Mouse (Mus musculus): ENCODE measurements around the gene Olfr1395. TPM values are rescaled to one million over a fixed set of nuclear protein-coding genes. Genes with fewer than 3 reads are reported as not detected.
A peak's percentile ranks its signal among the peaks of the same experiment; 100 is the strongest.

The Olfr1395 gene
- total RNA-seq (2022), result not detected

GRCm38 (mm10) chr11:49141974-49142373 is at the start of gene Olfr1395:
TSS of gene Olfr1395 (plus strand) at chr11:49142274.
- no peak for DNase-seq (ENCODE audit: low spot score in 2 of 2)

DNA sequence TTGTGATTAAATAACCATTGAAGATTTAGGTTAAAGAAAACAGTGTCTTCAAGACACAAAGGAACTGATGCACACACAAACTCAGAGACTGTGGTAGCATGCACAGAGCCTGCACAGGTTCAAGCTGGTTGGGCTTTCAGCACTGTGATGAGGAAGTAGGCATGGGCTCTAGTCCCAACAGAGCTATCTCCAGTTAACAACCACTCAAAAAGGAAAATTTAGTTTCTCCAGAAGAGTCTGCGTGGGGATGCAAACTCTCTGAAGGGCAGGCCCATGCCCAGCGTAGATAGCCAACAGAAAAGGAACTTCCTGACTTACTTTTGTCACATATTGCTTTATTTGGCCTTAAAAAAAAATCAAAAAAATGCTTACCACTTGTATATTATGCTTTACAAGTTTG is 49.3 kb upstream of the Olfr1395 start:
- DNase-seq (ENCODE audit: low spot score in 2 of 2), result no peak

DNA sequence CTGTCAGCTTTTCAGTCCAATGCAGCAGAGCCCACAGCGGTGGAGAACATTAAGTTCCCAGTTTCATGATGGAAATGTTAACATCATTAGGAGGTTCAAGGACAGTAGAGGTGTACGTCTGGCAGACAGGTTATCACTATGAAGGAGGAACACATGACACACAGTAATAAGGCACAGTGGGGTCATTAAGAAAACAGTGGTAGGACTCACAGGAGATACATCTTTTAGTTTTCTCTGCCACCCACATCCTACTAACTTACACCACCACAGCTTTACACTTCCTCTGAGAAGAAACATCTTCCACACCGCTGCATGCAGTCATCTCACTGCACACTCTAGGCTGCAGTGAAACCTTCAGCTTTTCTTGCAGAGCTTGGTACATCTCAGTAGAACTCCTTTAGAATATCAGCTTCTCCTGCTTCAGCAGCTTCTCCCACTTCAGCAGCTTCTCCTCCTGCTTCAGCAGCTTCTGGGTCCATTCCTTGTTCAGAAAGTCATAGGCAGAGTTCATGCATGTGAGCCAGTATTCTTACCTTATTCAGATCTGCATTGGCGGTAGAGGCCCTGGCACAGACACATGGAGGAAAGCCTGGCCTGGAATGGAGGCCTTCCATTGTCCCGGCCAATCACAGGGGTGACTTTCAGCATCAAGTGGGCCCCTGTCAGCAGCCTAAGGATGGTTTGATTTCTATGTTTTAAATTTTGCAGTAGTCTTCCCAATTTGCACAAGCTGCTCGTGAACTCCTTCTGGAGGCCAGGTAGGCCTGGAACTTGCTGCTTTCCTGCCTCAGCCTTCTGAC is 48.0 kb upstream of the Olfr1395 start:
- no peak for DNase-seq (ENCODE audit: low spot score in 2 of 2)

GRCm38 (mm10) chr11:49095367-49095766 is 46.7 kb upstream of the Olfr1395 start:
- DNase-seq (ENCODE audit: low spot score in 2 of 2), result no peak

GRCm38 (mm10) chr11:49100409-49100808 is 41.7 kb upstream of the Olfr1395 start:
- DNase-seq (ENCODE audit: low spot score in 2 of 2), result no peak

GRCm38 (mm10) chr11:49101500-49101899 is 40.6 kb upstream of the Olfr1395 start:
- DNase-seq (ENCODE audit: low spot score in 2 of 2), result no peak

DNA sequence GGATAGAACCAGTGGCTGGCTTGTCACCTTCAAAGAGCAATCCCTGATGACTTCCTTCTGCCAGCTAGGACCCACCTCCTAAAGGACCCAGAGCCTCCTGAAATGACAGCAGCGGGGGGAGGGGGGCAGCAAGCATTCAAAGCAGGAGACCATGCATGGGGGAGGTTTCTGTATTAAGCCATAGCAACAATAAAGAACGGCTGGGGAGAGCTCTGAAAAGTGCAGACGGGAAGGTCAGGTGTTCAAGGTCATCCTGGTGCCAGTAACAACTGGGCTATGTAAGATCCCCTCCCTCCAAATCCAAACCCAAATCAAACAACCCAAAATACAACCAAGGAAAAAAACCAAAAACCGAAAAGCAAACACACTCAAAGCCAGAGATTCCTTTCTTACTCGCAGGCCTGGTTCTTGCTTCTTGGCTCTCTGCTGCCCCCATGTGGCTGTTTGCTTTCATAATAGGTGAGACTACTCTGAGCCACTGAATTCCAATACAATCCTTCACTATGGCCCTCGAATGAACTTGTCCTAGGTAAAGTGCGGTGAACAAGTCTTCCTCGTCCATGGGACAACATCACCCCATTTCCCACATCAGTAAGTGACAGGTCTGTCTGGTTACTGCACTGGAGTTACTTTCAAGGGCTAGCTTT is 38.9 kb upstream of the Olfr1395 start:
- DNase-seq (ENCODE audit: low spot score in 2 of 2), result peak; percentile 64 to 71

GRCm38 (mm10) chr11:49105752-49106151 is 36.3 kb upstream of the Olfr1395 start:
- DNase-seq (ENCODE audit: low spot score in 2 of 2), result no peak

GRCm38 (mm10) chr11:49107650-49108537 is 34.2 kb upstream of the Olfr1395 start:
- DNase-seq (ENCODE audit: low spot score in 2 of 2), result no peak

- no peak for DNase-seq (ENCODE audit: low spot score in 2 of 2)
These were observed 33.2 kb upstream of the Olfr1395 start for GRCm38 (mm10) chr11:49108833-49109232.

DNA sequence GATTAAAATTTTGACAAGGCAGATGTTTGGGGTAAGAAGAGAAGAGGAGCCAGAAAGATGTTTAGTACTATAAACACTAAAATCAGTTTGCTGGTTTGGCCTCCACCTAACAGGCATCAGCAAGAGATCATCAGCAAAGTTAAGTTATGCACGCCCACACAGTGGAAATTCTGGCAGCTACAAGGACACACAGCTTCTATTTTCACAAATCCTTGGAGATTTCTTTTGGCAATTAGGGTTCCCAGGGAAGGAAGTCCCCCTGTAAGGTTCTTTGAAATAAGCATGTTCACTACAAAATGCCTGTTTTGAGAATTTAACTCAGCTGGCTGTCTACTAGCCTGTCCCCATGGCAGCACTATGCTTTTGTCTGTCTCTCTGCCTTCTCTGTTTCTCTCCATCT is 31.1 kb upstream of the Olfr1395 start:
- DNase-seq (ENCODE audit: low spot score in 2 of 2), result no peak

DNA sequence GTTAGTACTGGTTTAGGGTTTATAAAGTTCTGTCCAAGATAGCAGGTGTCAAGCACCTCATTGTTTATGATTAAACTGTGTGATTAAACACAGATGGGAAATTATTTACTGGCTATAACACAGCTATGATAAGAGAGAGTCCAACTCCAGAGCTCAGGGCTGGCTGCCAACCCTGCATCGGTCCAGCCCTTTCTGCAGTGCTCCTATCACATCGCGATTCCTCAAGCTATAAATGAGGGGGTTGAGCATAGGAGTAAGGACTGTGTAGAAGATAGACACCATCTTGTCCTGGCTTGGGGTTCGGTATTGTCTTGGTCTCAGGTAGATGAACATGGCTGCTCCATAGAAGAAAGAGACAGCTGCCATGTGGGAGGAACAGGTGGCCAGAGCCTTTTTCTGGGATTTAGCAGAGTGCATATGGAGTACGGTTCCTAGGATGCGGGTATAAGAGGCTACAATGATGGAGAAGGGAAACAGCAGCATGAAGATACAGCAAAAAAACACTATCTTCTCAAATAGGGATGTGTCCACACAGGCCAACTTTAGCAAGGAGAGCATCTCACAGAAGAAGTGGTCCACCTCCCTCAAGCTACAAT is 29.4 kb upstream of the Olfr1395 start:
- no peak for DNase-seq (ENCODE audit: low spot score in 2 of 2)

DNA sequence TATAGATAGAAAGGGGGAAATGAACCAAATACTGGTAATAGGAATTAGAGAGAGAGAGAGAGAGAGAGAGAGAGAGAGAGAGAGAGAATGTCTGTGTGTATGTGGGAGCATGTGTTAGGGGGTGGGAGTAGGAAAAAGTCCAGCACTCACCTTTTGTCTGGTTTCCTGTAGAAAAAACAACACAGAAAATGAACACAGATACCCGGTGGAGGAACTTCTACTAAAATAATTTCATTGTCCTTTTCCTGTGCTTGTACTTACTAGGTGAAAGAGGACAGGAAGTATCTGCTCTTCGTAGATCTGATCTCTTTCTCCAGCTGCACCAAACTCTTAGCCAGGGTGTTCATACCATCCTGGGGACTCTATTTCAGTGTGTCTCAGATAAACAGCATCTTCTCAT is 27.9 kb upstream of the Olfr1395 start:
- DNase-seq (ENCODE audit: low spot score in 2 of 2), result no peak

- DNase-seq (ENCODE audit: low spot score in 2 of 2), result no peak
These were observed 27.3 kb upstream of the Olfr1395 start, which contains the start of gene Olfr1396 for GRCm38 (mm10) chr11:49114774-49115173. TSS of gene Olfr1396 (minus strand) at chr11:49114874.

- DNase-seq (ENCODE audit: low spot score in 2 of 2), result no peak
These were observed 22.4 kb upstream of the Olfr1395 start for GRCm38 (mm10) chr11:49119635-49120034.

DNA sequence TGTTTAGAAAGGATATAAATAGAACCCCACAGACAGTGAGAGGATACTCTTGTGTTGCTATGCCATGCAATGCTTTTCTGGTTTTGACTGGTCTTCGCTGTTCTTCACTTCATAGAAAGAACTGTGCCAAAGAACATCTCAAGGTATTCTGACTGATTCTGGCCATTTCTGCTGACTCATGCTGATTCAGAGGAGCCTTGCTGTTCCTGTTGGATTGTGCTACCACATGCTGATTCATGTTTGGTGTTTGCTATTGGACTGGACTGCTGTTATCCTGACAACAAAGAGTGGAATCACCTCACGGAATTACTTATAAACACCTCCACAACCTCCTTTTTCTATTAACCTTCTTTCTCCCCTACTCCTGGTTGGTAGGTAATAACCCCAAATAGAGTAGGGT is 17.9 kb upstream of the Olfr1395 start:
- no peak for DNase-seq (ENCODE audit: low spot score in 2 of 2)

- no peak for DNase-seq (ENCODE audit: low spot score in 2 of 2)
These were observed 12.0 kb downstream of the Olfr1395 start, which contains the start of gene Olfr1394 for GRCm38 (mm10) chr11:49154077-49154476. TSS of gene Olfr1394 (plus strand) at chr11:49154377.

DNA sequence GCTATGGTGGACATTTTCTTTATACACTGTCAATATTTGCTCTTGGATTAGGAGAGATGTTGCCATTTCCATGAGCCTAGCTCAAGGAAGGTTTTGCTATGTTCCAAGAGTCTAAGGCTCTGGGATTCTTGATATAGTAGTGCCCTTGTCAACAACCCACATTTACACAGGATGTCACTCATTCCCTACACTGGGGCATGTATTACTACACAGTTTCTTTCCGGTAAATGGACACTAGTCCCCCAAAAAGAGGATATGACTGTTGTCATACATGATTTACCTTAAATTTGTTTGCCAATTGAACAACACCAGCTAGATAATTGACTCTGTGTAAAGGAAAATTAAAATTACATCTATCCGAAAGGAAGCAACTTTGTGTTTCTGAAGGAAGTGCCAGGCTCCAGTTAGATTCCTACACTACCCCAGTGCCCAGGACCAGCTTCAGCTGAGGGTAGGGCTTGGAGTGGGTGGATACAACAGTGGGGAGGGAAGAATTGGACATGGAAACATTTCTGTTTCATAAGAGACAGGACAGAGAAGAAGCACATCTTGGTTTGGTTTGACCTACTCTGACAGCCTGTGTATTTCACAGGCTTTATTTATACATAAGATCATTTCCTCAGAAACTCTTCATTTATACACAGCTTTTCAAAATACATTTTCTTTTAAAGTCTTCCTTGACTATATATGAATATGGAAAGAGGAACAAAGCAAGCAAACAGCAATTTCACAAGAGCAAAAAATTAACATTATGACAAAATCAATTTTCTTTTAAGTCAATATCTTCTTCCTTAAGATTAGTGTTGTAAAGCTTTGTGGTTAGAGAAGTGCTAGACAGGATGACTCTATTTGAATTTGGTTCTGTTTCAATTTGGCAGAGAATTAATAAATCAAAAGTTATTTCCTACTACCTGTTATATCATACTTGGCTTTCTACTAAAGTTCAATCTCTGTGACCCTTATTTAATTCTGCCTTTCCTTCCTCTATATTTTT is 15.0 kb downstream of the Olfr1395 start:
- DNase-seq (ENCODE audit: low spot score in 2 of 2), result no peak

GRCm38 (mm10) chr11:49168839-49169611 is 27.0 kb downstream of the Olfr1395 start:
- no peak for DNase-seq (ENCODE audit: low spot score in 2 of 2)

All from gastrocnemius, adult 8-10 months (tissue).